Mouse (Mus musculus): Measurements from ENCODE around the gene Lrrc49. TPM values are rescaled to one million over a fixed set of nuclear protein-coding genes. Genes with fewer than 3 reads are reported as not detected.

The Lrrc49 gene
- total RNA-seq, 4 experiments from 2014 or later, result 54.6 to 70.3 (median 63.6) TPM

DNA sequence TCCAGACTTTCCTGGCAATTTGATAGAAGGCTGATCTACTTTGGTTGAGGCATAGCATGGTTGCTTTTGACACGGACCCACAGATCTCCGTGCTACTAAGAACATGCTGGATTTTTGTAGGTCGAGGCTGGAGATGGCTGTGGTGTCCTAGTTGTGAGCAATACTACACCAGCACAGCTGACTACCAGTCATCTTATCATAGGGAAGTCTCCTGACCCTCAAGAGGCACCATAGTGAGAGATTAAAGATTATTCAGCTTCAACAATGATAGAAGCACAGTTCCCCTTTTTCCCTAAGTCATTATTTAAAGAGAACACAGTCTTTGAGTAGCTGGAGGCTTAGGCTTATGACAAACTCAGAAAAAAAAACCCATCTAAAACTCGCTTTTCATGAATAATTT lies 87.7 kb downstream of the Lrrc49 start:
- no peak for DNase-seq (ENCODE audit: low spot score in 2 of 2)

DNA sequence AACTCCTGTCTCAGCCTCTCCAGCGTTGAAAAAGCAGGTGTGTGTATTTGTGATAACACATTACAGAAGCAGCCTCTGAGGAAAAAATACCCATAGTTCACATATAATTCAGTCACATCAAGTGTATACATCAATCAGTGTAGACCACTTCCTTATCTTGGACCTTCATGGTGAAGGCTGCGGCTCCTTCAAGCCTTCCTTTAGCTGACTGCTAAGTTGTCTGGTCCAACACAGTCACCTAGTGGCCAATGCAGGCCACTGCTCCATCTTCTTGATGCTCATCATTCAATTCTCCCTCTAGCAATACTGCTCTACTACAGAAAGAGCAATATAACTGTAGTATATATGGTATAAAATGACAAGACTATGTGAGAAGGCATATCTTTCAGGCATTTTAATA lies 88.5 kb downstream of the Lrrc49 start:
- no peak for DNase-seq (ENCODE audit: low spot score in 2 of 2)

DNA sequence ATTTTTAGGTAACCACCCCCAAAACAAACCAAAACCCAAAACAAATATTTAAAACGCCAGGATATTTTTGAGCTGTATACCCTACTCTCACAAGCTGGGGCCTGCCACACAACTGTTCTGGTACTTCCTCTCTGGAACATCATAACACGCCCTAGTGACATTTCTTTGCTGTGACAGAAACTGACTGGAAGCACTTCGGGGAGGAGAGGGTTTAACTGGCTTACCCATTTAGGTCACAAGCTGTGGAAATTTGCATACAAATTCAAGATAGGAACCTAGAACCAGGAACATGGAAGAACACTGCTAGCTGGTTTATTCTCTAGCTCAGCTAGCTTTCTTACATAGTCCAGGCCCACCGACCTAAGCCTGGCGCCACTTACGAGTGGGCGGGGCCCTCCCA lies 92.6 kb downstream of the Lrrc49 start:
- no peak for DNase-seq (ENCODE audit: low spot score in 2 of 2)

GRCm38 (mm10) chr9:60592974-60593373 lies 95.0 kb downstream of the Lrrc49 start:
- DNase-seq (ENCODE audit: low spot score in 2 of 2), result peak in 1 of 2 experiments; percentile 22

GRCm38 (mm10) chr9:60592363-60592762 lies 95.6 kb downstream of the Lrrc49 start:
- DNase-seq (ENCODE audit: low spot score in 2 of 2), result no peak

DNA sequence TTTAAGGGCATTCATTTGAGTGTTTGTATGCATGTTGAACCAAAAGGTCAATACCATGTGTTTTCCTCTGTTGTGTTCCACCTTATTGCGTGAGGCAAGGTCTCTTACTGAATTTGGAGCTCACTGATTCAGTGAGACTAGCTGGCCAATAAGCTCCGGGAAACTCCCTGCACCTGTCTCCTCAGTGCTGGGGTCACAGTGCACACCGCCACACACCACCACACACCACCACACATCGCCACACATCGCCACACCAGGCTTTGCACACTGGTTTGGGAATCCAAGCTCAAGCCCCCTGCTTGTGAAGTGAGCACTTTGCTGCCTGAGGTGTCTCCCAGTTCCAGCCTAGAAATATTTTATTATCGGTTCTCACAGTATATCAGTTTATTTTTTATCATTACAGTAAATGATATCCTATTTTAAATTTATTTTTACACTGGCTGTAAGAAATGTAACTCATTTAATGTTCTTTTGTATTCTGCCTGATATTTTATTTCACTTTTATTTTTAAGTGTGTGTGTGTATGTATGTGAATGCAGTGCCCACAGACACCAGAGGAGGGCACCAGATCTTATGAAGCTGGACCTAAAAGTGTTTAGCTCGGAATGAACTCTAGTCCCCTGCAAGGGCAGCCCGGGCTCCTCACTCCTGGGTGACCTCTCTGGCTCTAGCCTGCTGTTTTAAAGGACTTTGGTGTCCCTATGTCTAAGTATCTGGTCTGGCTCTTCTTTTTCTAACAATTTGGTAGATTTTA lies 96.9 kb downstream of the Lrrc49 start:
- no peak for DNase-seq (ENCODE audit: low spot score in 2 of 2)

- no peak for DNase-seq (ENCODE audit: low spot score in 2 of 2)
These were observed 99.0 kb downstream of the Lrrc49 start for GRCm38 (mm10) chr9:60588914-60589313.

- no peak for DNase-seq (ENCODE audit: low spot score in 2 of 2)
These were observed 101.0 kb downstream of the Lrrc49 start for GRCm38 (mm10) chr9:60586920-60587319.

DNA sequence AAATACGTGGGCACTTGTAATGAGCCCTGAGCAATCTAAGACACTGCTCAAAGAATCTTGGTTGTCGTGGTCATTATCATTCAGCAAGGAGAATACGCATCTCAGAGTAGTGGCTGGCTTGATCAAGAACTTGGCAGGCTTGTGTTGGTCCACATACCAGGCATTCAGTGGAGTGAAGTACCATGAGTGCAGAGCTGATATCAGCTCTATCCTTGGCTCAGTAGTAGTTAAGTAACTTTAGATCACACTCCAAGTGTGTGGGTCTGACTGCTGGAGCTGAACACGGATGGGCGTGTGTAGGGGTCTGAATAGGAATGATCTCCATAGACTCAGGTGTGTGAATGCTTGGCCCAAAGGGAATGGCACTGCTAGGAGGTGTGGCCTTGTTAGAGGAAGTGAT lies 102.8 kb downstream of the Lrrc49 start:
- DNase-seq (ENCODE audit: low spot score in 2 of 2), result no peak

- DNase-seq (ENCODE audit: low spot score in 2 of 2), result no peak
These were observed 105.4 kb downstream of the Lrrc49 start for GRCm38 (mm10) chr9:60582553-60582952.

GRCm38 (mm10) chr9:60573011-60573410 lies 114.9 kb downstream of the Lrrc49 start:
- DNase-seq (ENCODE audit: low spot score in 2 of 2), result no peak

GRCm38 (mm10) chr9:60571725-60572124 lies 116.2 kb downstream of the Lrrc49 start:
- DNase-seq (ENCODE audit: low spot score in 2 of 2), result no peak

GRCm38 (mm10) chr9:60571041-60571440 lies 116.9 kb downstream of the Lrrc49 start:
- DNase-seq (ENCODE audit: low spot score in 2 of 2), result no peak

- DNase-seq (ENCODE audit: low spot score in 2 of 2), result no peak
These were observed 118.6 kb downstream of the Lrrc49 start for GRCm38 (mm10) chr9:60569366-60569765.

- no peak for DNase-seq (ENCODE audit: low spot score in 2 of 2)
These were observed 124.1 kb downstream of the Lrrc49 start for GRCm38 (mm10) chr9:60563809-60564208.

- no peak for DNase-seq (ENCODE audit: low spot score in 2 of 2)
These were observed 125.3 kb downstream of the Lrrc49 start for GRCm38 (mm10) chr9:60562443-60563371.

DNA sequence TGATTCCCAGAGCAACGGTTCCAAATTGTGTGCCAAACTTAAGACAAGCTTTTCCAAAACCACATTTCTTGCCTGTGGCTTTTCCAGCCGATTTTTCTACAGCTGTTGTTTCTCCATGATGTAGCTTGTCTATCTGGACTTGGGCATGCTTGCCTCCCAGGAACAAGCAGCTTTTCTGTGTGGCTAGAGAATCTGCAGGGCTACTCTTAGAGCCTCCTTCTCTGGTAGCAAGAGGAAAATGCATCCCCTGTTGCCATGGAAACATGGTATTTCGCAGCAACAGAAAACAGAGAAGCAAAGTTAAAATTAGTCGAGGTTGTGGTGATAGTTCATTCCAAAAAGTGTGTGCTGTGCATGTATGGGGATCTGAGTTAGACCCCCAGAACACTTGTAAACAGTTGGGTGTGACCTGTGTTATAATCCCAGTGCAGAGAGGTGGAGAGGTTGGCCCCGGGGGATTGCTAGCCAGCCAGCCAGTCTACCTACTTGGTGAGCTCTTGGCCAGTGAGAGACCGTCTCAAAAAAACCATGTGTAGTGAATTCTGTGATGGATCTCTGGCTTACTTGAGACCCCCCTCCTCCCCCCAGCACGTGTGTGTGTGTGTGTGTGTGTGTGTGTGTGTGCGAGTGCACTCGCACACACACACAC lies 126.2 kb downstream of the Lrrc49 start:
- peak; percentile 19 to 28 for DNase-seq (ENCODE audit: low spot score in 2 of 2)

- DNase-seq (ENCODE audit: low spot score in 2 of 2), result no peak
These were observed 129.5 kb downstream of the Lrrc49 start for GRCm38 (mm10) chr9:60558507-60558906.

DNA sequence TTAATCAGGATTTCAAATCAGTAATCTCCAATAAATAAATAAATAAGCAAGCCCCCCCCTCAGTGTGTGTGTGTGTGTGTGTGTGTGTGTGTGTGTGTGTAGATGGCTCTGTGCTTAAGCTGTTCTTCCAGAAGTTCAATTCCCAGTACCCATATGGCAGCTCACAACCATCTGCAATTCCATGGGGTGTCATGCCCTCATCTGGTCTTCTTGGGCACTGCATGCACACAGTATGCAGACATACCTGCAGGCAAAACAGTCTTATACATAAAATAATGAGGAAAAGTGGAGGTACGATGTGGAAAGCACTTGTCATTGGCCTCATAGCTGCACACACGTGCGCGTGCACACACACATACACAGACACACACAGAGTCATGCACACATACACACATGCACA lies 136.7 kb downstream of the Lrrc49 start:
- DNase-seq (ENCODE audit: low spot score in 2 of 2), result no peak

DNA sequence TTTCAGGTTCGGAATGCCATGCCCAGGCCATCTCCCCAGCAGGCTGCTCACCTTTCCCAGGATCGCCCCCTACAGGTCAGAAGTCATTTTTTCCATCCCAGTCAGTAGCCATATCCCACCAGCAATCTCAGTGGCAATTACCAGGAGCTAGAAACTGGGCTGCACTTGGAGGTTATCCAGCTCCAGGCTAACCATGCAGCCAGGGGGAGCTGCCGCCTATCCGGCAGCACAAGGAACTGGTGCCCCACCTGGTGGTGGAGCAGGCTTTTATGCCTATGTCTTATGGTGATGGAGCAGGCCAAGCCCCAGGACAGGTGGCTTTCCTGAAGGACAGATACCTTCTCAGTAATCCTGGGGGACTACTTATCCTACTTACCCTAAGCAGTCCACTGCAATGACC lies 139.8 kb downstream of the Lrrc49 start:
- DNase-seq (ENCODE audit: low spot score in 2 of 2), result peak in 1 of 2 experiments; percentile 27

- no peak for DNase-seq (ENCODE audit: low spot score in 2 of 2)
These were observed 141.8 kb downstream of the Lrrc49 start for GRCm38 (mm10) chr9:60546169-60546568.

Data from layer of hippocampus, adult 8-10 months (tissue).